Mouse (Mus musculus) heart, adult 2 months (tissue): Measurements from ENCODE around the gene Htt.

Experiments used
- CTCF ChIP-seq: fragments of 200-600 bp; IDR thresholded peaks from 2 replicates; pipeline ENCODE4 v1.8.1; 2022; ENCODE audit warnings: antibody characterized with exemption, mild to moderate bottlenecking, moderate library complexity
- POLR2A ChIP-seq: fragments of 200-500 bp; IDR thresholded peaks from 2 replicates; pipeline ENCODE4 v1.6.1; 2011; ENCODE audit warnings: mild to moderate bottlenecking, low read depth, low read length, control low read depth; ENCODE audit not compliant: insufficient read depth

- TF ChIP-seq CTCF = no peak
- no peak for TF ChIP-seq POLR2A
These were observed 166.1 kb downstream of the Htt start for GRCm38 (mm10) chr5:34927648-34928047.
